Mouse (Mus musculus) frontal cortex, adult (tissue): ENCODE measurements around the gene Lfng.

Experiments
- ATAC-seq: cut with Nextera tagmentation; 2 replicates; pipeline ENCODE4 v1.9.2; 2017; ENCODE audit warnings: mild to moderate bottlenecking, moderate library complexity, mixed read lengths; ENCODE audit not compliant: low TSS enrichment

Gene Lfng

GRCm38 (mm10) chr5:140589082-140589774, 17.9 kb upstream of the Lfng start:
- no peak for ATAC-seq

GRCm38 (mm10) chr5:140594846-140595245, 12.3 kb upstream of the Lfng start:
- no peak for ATAC-seq

- ATAC-seq, result no peak
Measured at GRCm38 (mm10) chr5:140596426-140596825, 10.7 kb upstream of the Lfng start.

- ATAC-seq, result peak; percentile 27; the same call in 1 of the 2 replicates
Measured at GRCm38 (mm10) chr5:140596927-140597588, 10.1 kb upstream of the Lfng start.

- ATAC-seq, result no peak
Measured at GRCm38 (mm10) chr5:140597787-140598186, 9.3 kb upstream of the Lfng start.

- no peak for ATAC-seq
Measured at GRCm38 (mm10) chr5:140599939-140600338, 7.2 kb upstream of the Lfng start.

GRCm38 (mm10) chr5:140601712-140602111, 5.4 kb upstream of the Lfng start:
- no peak for ATAC-seq

- ATAC-seq, result no peak
Measured at GRCm38 (mm10) chr5:140602540-140602939, 4.6 kb upstream of the Lfng start.

- no peak for ATAC-seq
Measured at GRCm38 (mm10) chr5:140604386-140604785, 2.7 kb upstream of the Lfng start.

GRCm38 (mm10) chr5:140605228-140605627, 1.9 kb upstream of the Lfng start:
- no peak for ATAC-seq

GRCm38 (mm10) chr5:140606386-140606785, 734 bp upstream of the Lfng start:
- ATAC-seq, result no peak

GRCm38 (mm10) chr5:140607836-140608633, 915 bp downstream of the Lfng start:
- ATAC-seq, result no peak

GRCm38 (mm10) chr5:140608634-140609015, 1.5 kb downstream of the Lfng start:
- ATAC-seq, result no peak

- no peak for ATAC-seq
Measured at GRCm38 (mm10) chr5:140609511-140610272, 2.6 kb downstream of the Lfng start.

- ATAC-seq, result peak; percentile 17; the same call in 1 of the 2 replicates
Measured at GRCm38 (mm10) chr5:140610273-140611011, 3.3 kb downstream of the Lfng start.

GRCm38 (mm10) chr5:140611021-140611583, 4.0 kb downstream of the Lfng start:
- ATAC-seq, result peak; percentile 51

- no peak for ATAC-seq
Measured at GRCm38 (mm10) chr5:140611611-140612185, 4.6 kb downstream of the Lfng start.

- no peak for ATAC-seq
Measured at GRCm38 (mm10) chr5:140612191-140612590, 5.1 kb downstream of the Lfng start.

GRCm38 (mm10) chr5:140614141-140614540, 7.0 kb downstream of the Lfng start:
- ATAC-seq, result no peak

GRCm38 (mm10) chr5:140614837-140615236, 7.7 kb downstream of the Lfng start:
- no peak for ATAC-seq
